Mouse (Mus musculus): ENCODE measurements around the gene Exo5. TPM values are rescaled to one million over a fixed set of nuclear protein-coding genes. Genes with fewer than 3 reads are reported as not detected.

Gene Exo5
- total and polyA plus RNA-seq, 3 experiments = 18.1 to 20.6 TPM; not detected in 1

DNA sequence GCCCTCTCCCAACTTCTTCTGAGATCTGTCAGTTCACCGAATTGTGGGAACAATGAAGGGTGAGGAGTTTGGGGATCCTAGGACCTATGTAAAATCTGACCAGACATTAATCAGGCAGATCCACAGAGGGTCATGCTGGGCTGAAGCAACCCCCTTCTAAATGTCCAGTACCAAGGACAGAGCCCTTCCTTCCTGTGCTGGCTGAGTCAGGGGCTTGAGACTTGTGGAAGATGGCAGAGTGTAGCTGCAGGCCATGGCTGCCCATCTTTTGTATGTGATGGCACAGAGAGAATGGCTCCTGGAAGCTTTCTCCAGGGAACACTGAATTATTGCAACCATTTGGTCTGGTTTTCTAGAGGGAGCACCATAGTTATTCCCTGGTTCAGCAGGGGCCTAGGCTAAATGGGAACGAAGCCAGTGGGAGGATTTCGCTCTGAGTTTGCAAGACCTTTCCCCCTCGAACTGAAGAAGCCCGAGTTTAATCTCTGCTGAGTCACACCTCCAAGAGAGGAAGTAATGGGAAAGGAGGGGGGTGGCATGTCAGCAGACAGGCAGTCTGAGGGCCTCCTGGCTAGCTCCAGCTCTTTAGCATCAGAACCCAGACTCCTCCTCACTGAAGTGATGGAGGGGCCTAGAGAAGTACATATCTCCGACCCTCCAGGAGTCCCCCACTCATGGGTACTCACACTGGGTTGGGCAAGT, 43.9 kb downstream of the Exo5 start:
- peak; percentile 77 for DNase-seq (ENCODE audit: low read depth, low spot score)
- H3K27ac ChIP-seq (ENCODE audit: control insufficient read depth, low read depth, low read length) = no peak overlapping the region

DNA sequence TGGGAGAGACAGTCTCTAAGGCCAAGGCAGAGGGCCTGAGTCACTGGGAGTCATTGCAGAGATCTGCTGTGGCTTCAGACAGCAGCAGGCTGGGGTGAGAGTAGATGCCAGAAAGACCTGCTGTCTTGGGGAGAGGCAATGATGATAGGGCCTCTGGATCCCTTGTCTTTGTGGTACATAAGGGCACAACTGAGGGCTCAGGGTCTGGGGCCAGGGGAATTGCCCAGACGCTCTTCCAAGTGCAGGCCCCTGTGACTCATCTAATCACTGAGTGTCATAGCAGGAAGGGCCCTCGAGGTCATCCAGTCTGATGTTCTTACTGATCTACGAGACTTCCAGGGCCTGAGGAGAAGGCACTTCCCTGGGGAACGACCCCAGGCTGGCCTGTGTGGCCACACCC, 45.4 kb downstream of the Exo5 start:
- Histone ChIP-seq H3K4me3 (ENCODE audit: control insufficient read depth in 1 of 2, insufficient read depth in 1 of 2, low read depth in 2 of 2, low read length in 2 of 2) (no peak overlapping the region), H3K9me3 (replicated peaks; ENCODE audit: insufficient read depth, low read length) (no peaks in the 10 kb centered on the region), H3K27me3 (ENCODE audit: control insufficient read depth in 1 of 2, insufficient read depth in 2 of 2, low read length in 2 of 2) (peaks cover 0 to 3% of the 10 kb centered on the region in 2 experiments; a peak in 2 of 4 replicates), H3K9ac (ENCODE audit: control insufficient read depth, low read depth, low read length, poor library complexity, severe bottlenecking) (no peak overlapping the region), H3K4me1 (ENCODE audit: control insufficient read depth in 1 of 2, insufficient read depth in 2 of 2, low read length in 2 of 2) (peaks cover 0 to 8% of the 10 kb centered on the region in 2 experiments; a peak in 2 of 4 replicates), H3K36me3 (ENCODE audit: control insufficient read depth in 1 of 2, insufficient read depth in 2 of 2, low read length in 2 of 2) (peaks cover 0 to 5% of the 10 kb centered on the region in 2 experiments; a peak in 1 of 4 replicates), H3K27ac (ENCODE audit: control insufficient read depth, low read depth, low read length) (no peak overlapping the region), H3K79me2 (ENCODE audit: control insufficient read depth, insufficient read depth, low read length, poor library complexity) (no peaks in the 10 kb centered on the region)
- no peak for TF ChIP-seq MAX (IDR thresholded peaks at IDR 0.05; ENCODE audit: low read length)
- no peak for TF ChIP-seq GABPA (IDR thresholded peaks at IDR 0.05; ENCODE audit: low read depth, low read length)
- TF ChIP-seq ETS1 (IDR thresholded peaks at IDR 0.05; ENCODE audit: low read depth, low read length) = no peak
- no peak for TF ChIP-seq TBP (IDR thresholded peaks at IDR 0.05; ENCODE audit: low read depth, low read length)
- TF ChIP-seq CHD1 (IDR thresholded peaks at IDR 0.05; ENCODE audit: low read depth, low read length) = no peak
- no peak for TF ChIP-seq MYC (IDR thresholded peaks at IDR 0.05; ENCODE audit: low read depth, low read length)
- TF ChIP-seq HCFC1 (IDR thresholded peaks at IDR 0.05; ENCODE audit: low read depth, low read length) = no peak
- TF ChIP-seq USF1 (IDR thresholded peaks at IDR 0.05; ENCODE audit: low read depth, low read length) = no peak
- no peak for TF ChIP-seq NELFE (IDR thresholded peaks at IDR 0.05; ENCODE audit: low read depth, low read length)
- TF ChIP-seq POLR2AphosphoS2 (IDR thresholded peaks at IDR 0.05; ENCODE audit: low read length) = no peak
- TF ChIP-seq UBTF (IDR thresholded peaks at IDR 0.05; ENCODE audit: borderline replicate concordance, insufficient read depth, low read depth, low read length) = no peak
- no peak for TF ChIP-seq RCOR1 (IDR thresholded peaks at IDR 0.05; ENCODE audit: low read depth, low read length)
- no peak for TF ChIP-seq RAD21 (IDR thresholded peaks at IDR 0.05; ENCODE audit: low read depth, low read length)
- no peak for TF ChIP-seq EP300 (IDR thresholded peaks at IDR 0.05; ENCODE audit: low read depth in 1 of 2, low read length in 2 of 2)
- no peak for TF ChIP-seq NRF1 (IDR thresholded peaks at IDR 0.05; ENCODE audit: insufficient read depth, low read depth, low read length, poor library complexity, severe bottlenecking)
- TF ChIP-seq SIN3A (IDR thresholded peaks at IDR 0.05; ENCODE audit: low read length) = no peak
- TF ChIP-seq MYB (IDR thresholded peaks at IDR 0.05; ENCODE audit: low read depth, low read length) = no peak
- TF ChIP-seq ELF1 (IDR thresholded peaks at IDR 0.05; ENCODE audit: low read depth, low read length) = no peak
- TF ChIP-seq SMC3 (IDR thresholded peaks at IDR 0.05; ENCODE audit: low read depth, low read length) = no peak
- no peak for DNase-seq (ENCODE audit: low read depth, low spot score)

More for the DNA sequence above, 43.9 kb downstream of the Exo5 start:
- TF ChIP-seq ZKSCAN1 (IDR thresholded peaks at IDR 0.05; ENCODE audit: low read depth, low read length) (no peak), MAFK (IDR thresholded peaks at IDR 0.05; ENCODE audit: borderline replicate concordance, low read depth, low read length) (peak; percentile 29; the same call in 1 of the 2 replicates), TCF12 (IDR thresholded peaks at IDR 0.05; ENCODE audit: low read depth, low read length) (no peak), EP300 (IDR thresholded peaks at IDR 0.05; ENCODE audit: low read depth in 1 of 2, low read length in 2 of 2) (peak; percentile 25 to 31; a peak in 1 of 4 replicates), MYB (IDR thresholded peaks at IDR 0.05; ENCODE audit: low read depth, low read length) (no peak), SMC3 (IDR thresholded peaks at IDR 0.05; ENCODE audit: low read depth, low read length) (no peak), USF1 (IDR thresholded peaks at IDR 0.05; ENCODE audit: low read depth, low read length) (no peak)
- Histone ChIP-seq H3K9ac (ENCODE audit: control insufficient read depth, low read depth, low read length, poor library complexity, severe bottlenecking) (no peak overlapping the region), H3K4me1 (ENCODE audit: control insufficient read depth in 1 of 2, insufficient read depth in 2 of 2, low read length in 2 of 2) (peaks cover 0 to 8% of the 10 kb centered on the region in 2 experiments; a peak in 2 of 4 replicates), H3K27me3 (ENCODE audit: control insufficient read depth in 1 of 2, insufficient read depth in 2 of 2, low read length in 2 of 2) (peaks cover 0 to 8% of the 10 kb centered on the region in 2 experiments; a peak in 2 of 4 replicates), H3K79me2 (ENCODE audit: control insufficient read depth, insufficient read depth, low read length, poor library complexity) (no peaks in the 10 kb centered on the region), H3K36me3 (ENCODE audit: control insufficient read depth in 1 of 2, insufficient read depth in 2 of 2, low read length in 2 of 2) (peaks cover 0 to 5% of the 10 kb centered on the region in 2 experiments; a peak in 1 of 4 replicates), H3K9me3 (replicated peaks; ENCODE audit: insufficient read depth, low read length) (no peaks in the 10 kb centered on the region), H3K4me3 (ENCODE audit: control insufficient read depth in 1 of 2, insufficient read depth in 1 of 2, low read depth in 2 of 2, low read length in 2 of 2) (no peak overlapping the region)

All from MEL (cell line).